Mouse (Mus musculus) lung, adult 2 months (tissue): ENCODE data around the gene Spon1.

Experiments used
- CTCF ChIP-seq: fragments of 200-500 bp; IDR thresholded peaks from 2 replicates; pipeline ENCODE4 v1.5.1; 2011; ENCODE audit warnings: mild to moderate bottlenecking, low read length, control low read depth; ENCODE audit not compliant: insufficient read depth
- POLR2A ChIP-seq: fragments of 200-500 bp; IDR thresholded peaks from 2 replicates; pipeline ENCODE4 v1.6.1; 2011; ENCODE audit warnings: low read depth, mild to moderate bottlenecking, control low read depth, low read length, borderline replicate concordance; ENCODE audit errors: extremely low read depth

GRCm38 (mm10) chr7:113839431-113839830, 73.6 kb downstream of the Spon1 start:
- TF ChIP-seq POLR2A (no peak), CTCF (no peak)
